Mouse (Mus musculus) heart, postnatal 4 days (tissue): ENCODE measurements at regions not wholly inside any gene's neighbourhood (a gene's known extent, or its start where the extent isn't known, plus 50 kb on each side); places are given as distances from the start of the nearest gene placed in this dataset.
A peak's percentile ranks its signal among the peaks of the same experiment; 100 is the strongest.

Experiments
- DNase-seq: peaks from one replicate; pipeline ENCODE4 v3.0.0; 2021

DNA sequence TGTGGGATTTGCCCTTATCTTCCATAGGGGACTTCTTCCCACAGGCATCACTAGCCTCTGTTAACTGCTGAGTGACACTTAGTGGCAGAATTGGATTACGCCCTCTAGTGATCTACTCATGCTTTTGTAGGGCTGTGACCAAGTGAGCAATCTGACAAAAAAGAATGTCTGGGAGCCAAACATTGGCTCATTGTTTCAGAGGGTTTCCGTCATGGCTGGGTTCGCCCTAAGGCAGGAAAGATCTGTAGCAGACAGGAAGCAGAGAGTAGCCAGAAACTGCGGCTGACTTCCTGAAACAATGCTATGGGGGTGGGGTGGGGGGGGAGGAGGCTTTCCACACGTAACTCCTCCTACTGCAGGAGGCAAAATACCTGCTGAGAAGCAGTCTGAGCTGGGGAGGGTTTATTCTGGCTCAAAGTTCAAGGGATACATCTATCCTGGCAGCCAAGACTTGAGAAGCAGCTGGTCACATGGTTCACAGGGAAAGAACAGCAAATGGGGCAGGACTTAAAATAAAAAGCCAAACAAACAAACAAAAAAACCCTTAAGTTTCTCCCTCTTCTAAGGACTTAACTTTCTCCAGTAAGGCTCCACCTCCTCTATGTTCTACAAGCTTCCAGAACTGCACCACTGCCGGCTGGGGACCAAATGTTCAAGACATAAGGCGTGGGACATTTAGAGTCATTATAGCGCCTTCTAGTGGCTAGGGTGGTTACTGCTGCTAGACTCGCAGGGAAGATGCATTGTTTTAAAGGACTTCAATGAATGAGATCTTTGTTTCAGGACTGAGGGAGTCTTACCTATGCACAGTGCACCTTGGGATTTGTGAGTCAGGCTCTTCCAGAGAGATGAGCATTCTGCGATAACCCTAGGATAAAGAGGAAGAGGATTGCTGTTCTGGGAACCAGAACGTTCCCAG lies 281.8 kb upstream of the Eef2kmt start:
- peak; percentile 16 for DNase-seq

DNA sequence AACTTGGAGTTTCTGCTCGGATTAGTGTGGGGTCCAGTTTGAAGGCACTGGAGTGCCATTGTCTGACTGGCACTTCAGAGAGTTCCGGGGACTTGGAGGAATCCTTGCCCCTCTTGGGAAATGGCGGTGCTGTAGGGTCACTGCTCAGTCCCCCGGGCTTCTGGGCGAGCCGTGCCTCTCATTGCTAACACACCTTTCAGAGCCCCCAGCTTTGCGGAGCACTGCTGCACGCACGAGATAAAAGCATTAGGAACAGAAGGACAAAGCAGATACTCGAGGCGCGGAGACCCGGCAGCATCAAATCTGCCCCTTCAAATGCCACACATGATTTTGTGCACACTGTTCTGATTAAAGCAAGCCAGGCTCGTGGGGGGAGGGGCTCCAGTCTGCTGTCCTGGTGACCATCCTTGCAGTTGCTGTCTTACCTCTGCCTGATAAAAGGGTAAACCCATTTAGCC lies 280.8 kb upstream of the Eef2kmt start:
- no peak for DNase-seq

DNA sequence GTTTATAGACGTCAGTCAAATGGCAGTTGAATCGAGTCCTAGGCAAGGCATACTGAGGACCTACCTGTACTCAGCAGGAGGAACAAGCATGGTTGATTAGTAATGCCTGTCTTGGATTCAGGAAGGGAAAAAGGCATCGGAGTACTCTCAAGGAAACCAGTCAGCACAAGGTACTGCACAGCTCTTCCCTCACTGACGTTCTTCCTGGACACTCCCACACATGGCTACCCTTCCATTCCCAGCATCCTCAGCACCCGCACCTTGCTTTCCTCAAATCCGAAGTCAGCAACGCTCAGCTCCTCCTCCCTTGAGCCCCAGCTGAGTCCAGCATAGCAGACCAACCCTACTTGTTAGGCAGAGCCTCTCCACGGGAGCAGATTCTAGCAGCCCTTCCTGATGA lies 279.6 kb upstream of the Eef2kmt start:
- no peak for DNase-seq

DNA sequence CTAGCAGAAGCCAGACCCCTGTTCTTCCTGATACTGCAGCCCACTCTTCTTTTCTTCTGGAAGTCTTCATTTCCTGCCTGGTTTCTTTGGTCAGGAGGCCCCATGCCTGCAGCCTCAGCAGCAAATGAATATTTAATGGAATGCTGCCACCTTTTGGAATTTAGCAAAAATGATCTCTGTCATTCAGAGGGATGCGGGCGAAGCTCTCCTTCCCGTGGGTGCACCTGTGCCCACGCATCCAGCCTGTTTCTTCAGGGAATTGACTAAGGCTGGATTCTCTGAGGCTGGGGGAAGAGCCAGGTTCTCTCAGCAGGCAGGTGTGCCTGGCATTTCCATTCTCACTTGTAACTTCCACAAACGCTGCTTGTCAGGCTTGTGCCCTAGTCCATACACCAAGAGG lies 279.1 kb upstream of the Eef2kmt start:
- no peak for DNase-seq

DNA sequence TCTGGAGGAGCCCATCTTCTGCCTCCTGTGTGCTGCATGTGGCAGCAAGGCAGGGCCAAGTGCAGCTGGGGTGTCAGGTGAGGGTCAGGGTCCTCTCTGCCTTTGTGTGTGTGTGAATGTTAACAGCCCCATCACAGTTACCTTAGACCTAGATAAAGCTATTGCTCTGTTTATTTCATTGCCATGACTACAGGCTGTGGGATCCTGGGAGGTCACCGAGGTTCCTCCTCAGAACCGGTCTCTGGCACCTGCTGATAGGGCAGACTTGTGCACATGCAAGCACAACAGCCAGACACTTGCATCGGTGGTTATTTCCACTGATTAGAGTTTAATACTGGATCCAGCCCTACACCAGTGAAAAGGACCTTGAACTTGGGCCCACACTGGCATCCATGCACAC lies 278.6 kb upstream of the Eef2kmt start:
- DNase-seq: no peak

DNA sequence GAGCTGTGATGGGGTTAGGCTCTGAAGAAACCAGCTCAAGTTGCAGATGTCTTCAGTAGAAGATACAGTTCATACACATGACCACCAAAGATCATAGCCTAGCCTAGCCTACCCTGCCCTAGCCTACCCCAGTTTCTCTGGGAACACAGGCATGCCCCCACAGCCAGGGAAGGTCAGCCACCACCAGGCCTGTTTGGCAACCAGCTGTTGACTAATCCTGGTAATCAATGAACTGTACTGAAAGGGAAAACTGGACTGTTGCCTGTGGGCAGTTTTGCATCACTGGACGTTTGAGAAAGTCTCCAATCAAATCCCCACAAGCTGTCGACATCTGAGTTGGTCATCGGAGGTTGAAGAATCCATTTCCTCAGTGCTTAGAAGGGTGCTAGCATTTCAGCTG lies 276.5 kb upstream of the Eef2kmt start:
- no peak for DNase-seq

DNA sequence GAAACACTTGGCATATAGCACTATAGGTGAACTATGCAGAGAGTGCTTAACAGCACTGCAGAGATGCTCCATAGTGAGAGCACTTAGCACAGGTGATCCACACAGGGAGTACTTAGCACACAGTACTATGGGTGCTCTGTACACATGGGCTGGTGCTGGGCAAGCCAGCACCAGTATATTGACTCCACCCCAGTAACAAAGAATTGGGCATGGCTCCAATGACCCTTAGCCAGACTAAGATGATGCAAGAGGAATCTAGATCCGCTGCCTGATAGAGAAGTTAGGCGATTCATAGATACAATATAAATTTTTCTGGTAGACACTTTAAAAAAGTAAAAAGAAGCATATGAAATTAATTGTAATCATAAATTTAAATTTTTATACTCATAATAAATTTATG lies 274.0 kb upstream of the Eef2kmt start:
- no peak for DNase-seq

DNA sequence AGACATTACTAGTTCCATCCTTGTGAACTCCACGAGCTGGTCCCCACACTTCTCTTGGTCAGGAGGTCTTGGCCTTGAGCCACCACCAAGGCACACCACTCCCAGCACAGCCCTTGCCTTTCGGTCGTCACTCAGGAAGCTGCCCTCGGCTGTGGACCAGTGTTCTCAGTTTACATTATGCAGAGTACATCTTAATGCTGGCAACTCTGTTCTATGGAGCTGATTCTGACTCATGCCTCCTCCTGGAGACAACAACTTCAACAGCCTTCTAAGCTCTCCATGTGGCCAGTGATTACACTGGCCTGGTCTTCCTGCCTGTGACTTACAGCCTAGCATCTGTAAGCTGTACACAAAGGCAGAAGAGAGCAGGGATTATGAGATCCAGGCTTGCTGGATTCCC lies 272.2 kb upstream of the Eef2kmt start:
- no peak for DNase-seq

DNA sequence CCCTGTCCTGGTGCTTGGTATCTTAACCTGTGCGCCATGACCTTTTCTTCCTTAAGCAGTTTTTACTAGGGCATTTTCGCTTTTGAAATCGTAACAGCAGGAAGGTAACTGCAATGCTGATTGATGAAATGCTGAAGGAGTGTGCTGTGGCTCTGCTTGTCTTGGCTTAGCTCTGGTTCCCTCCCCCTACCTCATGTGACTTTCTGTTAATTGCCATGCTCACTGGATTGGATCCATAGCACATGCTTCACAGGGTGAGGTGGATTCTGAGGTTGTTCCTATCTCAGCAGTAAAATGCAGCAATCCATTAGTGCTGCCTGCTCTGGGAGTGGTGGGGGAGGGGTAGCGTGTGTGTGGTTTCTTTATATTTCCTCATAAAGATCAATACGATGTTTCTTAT lies 268.6 kb upstream of the Eef2kmt start:
- no peak for DNase-seq

DNA sequence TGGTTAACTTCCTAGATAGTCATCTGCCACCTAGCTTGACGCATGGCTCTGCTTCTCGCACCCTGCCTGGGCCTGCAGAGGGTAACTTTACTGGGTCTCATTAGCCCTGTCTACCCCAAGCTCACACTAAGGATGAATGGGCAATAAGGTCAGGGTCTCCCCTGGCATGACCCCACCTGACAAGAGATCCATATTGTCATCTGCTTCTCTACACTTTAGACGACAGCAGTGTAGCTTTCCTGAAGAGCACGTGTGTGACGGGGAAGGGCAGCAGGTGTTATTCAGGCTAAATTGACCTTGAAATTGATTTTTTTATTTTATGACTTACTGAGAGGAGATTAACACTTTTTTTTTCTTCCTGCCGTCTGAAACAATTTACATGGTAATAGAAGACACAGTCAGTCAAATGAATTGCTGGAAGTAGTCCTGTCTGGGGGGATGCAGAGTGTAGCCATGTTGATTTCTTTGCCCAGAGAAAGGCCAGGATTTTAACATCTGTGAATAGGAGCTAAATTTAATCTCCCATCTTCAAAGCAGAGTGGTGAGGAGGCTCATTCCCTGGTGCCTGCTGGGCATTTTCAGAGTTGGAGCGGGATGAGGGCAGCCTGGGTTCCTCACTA lies 267.7 kb upstream of the Eef2kmt start:
- DNase-seq: no peak

DNA sequence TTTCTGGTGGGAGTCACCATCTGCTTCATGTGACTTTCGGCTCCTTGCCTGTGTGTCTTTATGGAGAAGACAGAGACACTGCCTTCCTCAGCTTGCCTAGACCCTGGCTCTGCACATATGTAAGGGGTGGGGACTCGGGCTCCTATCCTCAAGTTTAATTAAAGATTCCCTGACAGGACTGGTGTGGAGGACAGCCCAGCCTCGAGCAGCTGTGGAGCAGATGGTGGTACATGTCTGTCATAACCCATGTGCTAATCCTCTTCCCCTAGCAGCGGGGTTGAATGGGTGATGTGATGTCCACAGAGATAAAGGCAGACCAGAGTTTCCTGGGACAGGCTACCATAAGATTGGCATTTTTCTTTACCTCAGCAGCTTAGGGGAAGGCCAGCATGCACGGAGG lies 262.0 kb upstream of the Eef2kmt start:
- DNase-seq: no peak

DNA sequence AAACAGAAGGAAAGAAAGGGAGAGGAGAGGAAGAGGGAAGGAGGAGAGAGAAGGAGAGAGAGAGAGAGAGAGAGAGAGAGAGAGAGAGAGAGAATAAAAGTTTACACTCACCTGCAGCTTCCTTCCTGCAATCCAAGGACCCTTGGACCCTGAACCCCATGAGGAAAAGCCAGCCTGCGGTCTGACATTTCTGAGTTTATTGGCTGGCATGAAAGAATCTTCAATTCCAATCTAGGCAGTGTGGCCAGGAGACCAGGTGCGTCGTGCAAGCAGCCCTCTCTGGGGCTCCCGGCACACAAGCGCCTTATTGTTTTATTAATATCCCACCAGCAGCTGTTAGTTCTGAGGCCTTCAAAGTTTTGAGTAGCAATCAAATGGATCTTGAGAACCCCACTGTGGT lies 260.1 kb upstream of the Eef2kmt start:
- DNase-seq: no peak

DNA sequence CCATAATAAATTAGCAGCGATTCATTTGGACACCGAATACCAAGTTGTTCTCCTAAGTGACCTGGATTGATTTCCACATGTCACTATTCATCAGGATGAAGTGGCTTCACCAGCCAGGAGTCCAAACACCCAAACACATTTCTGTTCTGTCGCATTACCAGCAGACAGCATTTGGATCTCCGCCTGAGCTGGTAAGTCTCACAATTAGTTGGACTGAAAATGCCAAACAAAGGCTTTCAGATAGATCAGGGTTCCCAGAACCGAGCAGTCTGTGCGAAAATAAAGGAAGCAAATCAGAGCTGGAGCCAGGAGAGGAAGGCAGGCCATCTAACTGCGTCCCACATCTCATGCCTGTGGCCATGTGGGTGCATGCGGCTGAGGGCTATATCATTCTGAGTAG lies 251.5 kb upstream of the Eef2kmt start:
- no peak for DNase-seq

DNA sequence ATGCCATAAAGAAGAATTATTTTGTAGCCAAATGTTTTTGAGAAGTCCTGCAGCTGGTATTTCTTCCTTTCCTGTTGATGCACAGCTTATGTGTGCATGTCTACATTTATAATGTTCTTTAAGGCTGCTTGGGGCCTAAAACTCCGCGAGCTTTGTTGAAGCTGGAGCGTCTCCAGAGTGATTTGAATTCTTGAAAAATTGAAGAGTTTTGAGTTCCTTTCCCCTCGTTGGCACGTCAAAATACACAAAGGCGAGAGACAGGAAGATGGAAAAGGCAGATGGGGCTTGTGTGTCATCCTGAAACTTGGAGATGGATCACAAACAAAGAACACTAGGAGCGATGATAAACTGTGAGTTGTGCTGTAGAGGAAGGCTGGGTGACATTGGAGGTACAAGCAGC lies 246.2 kb upstream of the Eef2kmt start:
- DNase-seq: no peak

DNA sequence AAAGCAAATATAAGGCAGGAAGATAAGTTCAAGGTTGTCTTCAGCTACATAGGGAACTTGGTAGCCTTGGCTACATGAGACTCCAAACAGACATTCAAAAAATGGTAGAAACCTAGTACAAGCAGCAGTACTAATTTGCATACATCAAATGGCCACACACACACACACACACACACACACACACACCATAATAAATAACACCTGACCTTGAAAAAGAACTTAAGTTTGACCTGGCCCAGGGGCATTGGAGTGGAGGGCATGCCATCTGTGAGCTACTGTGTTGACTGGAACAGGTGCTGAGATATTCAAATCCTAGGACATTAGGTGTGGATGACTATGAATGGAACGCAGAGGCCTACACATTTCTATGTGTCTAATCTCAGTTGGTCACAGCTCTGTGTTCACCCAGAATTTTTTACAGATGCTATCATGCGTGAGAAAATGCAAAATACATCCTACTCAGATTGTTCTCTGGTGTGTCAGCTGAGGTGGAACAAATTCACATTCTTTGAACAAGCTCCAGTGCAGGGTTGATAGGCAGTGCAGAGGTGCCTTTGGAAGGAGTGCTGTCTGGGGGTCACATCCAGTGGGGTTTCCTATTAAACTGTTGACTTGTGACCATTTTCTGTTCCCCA lies 240.4 kb upstream of the Eef2kmt start:
- no peak for DNase-seq

DNA sequence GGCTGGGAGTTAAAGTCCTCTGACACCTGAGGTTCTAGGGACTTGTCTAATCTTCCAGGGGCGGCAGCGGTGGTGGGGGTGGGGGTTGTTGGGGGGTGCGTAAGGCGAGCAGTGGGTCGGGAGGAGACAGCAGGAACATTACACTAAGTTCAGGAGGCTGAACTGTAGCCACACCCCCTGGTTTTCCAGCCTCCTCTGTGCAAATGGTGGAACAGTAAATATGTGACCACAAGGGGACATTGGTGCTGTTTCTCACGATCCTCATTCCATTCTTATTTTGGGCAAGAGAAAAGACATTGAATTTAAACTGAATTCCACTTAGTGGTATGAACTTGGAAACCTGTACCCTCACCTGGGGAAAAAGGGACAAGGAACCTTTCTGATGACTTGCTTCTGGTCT lies 237.6 kb upstream of the Eef2kmt start:
- no peak for DNase-seq

DNA sequence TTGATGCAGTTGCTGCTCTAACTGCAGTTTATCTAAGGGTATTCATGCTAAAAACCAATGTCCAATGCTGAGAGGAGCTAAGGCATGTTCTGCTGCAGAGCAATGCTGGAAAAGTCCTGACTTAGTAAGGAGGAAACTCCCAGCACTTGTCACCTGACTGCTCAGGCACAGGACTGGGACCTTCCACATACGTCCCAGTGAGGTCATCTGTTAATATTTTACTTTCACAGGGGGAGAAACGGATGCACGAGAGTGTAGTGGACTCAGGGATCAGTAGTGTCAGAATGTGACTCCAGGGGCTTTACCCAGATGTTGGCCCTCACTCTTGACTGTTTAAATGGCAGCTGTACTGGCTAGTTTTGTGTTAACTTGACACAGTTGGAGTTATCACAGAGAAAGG lies 231.5 kb upstream of the Eef2kmt start:
- DNase-seq: no peak

DNA sequence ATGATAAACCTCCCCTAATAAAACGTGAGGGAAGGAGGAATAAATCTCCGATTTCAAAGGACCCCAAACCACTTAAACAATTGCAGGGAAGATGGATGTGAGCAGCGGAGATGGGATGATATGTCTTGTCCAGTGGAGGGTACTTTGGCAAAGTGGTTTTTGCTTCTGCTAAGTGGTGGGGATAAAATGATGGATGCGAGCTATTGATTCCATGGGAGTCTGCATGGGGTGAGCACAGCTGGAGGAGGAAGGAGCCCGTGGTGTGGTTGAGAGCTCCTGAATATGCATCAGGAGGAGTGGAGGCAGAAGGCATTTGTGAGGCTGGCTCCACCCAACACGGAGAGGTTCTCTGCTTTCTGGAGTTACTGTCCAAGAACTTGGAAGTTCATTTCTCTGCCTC lies 227.6 kb upstream of the Eef2kmt start:
- DNase-seq: no peak

DNA sequence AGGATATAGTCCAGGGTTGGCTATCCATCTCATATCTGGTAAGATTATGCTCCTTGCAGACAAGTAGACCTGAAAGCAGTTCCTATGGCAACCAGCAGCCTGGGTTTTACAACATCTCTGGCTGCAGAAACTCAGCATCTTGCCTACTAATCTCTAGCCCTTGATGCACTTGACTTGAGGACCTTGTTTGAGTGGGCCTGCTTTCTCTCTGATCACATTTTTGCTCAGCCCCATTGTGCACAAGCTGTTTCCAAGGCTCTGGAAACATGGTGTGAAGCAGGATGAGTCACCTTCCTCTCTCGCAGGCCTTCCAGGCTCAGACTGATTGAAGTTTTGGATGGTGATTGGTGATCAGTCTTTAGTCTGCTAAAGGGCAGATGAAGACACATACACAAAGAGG lies 224.4 kb upstream of the Eef2kmt start:
- DNase-seq: no peak

DNA sequence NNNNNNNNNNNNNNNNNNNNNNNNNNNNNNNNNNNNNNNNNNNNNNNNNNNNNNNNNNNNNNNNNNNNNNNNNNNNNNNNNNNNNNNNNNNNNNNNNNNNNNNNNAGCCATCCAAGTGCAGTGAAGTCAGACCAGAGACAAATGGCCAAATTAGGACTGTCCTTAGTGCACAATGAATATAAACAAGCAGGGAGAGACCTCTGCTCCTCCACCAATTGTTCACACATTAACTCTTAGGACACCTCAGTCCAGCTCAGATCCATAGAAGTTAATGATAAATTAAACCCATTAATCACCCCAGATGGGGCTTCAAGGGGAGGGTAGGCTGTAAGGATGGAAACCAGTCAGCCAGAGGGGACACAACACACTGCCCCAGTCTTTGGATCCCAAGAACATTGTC lies 223.2 kb upstream of the Eef2kmt start:
- no peak for DNase-seq

DNA sequence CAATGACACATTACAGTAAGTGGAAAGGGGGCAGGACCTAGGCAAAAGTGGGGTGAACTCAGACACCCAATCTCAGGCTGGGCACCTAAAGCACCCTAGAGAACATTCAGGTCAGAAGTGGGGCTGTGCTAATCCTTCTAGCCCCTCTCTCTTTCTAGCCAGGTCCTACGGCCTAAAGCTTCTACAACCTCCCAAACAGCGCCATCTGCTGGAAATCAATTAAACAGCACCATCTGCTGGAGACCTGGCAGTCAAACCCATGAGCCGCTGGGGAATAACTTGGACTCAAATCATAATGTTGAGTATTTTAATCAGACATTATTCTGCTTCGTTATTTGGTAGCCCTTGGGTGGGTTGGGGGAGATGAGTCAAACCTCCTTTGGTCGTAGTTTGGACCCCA lies 215.5 kb upstream of the Eef2kmt start:
- DNase-seq: peak; percentile 68

DNA sequence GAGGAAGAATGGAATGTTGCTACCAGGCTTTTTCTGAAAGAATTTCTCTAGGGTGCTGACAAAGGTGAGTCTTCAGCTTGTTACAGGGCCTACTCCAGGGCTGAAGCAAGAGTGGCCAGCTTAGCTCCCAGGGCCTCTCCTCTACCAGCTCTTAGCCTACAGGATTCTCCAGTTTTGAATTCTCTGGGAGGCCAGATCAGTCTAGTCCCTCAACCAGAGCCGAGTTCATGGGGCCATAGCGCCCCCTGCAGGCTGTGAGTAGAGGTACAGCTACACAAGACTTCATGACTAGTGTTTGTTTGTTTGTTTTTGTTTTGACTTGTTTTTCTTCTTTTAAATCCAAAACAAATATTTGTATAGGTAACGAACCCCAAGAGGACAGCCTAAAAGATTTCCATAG lies 211.8 kb upstream of the Eef2kmt start:
- peak; percentile 60 for DNase-seq

DNA sequence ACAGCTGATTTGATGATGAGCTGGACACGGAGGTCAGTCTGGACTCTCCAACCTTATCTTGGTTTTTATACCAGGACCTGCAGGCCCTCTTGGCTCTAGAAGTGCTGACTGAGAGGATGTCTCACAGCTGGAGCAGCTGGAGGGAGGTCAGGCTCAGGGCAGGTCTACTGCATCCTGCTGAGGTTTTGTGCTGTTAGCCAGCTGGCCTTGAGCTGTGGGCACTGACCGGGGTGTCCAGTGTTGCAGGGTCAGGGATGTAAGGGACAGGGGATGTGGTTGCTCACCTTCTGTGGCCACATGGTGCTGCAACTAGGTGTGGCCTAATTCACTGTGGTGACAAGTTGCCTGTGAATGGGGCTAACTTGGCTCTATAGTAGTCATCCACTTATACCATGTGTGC lies 211.0 kb upstream of the Eef2kmt start:
- no peak for DNase-seq
